Mouse (Mus musculus): ENCODE results near the gene Bex1.
A peak's percentile ranks its signal among the peaks of the same experiment; 100 is the strongest.
"Not testable (repeated sequence)": the region's sequence is repeated elsewhere in the genome, so short reads cannot be mapped to it uniquely, and the experiment has no call there.

The Bex1 gene

DNA sequence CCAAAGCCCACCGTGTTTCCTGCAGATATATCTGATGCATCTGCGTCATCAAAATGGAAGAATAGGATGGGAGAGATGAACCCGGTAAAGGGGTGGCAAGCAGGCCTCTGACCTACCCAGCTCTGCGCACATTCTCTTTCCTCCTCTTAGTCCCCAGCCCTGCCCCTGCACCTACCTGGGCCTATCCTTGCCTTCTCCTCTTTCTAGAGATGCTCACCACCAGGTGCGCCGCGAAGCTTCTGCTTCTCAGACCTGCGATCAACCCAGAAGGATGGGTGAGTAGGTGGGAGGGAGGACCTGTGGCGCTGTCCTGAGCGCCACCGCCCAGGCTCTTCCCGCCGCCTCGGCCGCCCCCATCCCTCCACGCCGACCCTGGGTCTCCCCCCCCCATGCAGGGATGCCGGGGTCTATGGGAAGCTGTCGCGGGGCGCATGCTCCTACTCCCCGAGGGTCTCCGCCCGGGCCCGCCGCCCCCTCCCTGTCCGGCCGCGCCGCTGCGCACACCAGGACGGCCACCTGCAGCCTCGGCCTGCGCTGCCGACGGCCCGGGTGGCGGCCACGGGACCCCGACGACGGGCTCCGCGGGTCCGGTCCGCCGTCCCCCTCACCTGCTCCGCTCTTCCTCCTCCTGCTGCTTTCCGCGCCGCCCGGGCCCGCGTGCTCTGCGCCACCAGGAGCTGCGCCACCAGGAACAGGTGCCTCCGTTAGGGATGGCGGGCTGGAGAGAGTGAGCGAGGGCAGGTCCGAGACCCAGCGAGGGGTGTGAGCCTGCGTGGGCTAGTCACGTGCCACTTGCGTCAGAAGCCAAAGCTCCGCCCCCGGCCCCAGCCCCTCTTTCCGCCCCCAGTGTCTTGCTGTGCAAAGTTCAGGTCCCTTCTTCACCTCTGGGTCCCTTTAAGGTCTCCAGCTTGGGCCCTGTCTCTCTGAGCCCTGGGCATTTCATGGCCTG, at the start of gene Bex1, which contains the start of gene Tceal7:
Gene Bex1, minus strand, starts transcription at position 785 of the 949 bp plus-strand sequence.
Gene Tceal7, plus strand, starts transcription at position 51 of the 949 bp plus-strand sequence.
- DNase-seq (ENCODE audit: low read depth), result not testable (repeated sequence)

DNA sequence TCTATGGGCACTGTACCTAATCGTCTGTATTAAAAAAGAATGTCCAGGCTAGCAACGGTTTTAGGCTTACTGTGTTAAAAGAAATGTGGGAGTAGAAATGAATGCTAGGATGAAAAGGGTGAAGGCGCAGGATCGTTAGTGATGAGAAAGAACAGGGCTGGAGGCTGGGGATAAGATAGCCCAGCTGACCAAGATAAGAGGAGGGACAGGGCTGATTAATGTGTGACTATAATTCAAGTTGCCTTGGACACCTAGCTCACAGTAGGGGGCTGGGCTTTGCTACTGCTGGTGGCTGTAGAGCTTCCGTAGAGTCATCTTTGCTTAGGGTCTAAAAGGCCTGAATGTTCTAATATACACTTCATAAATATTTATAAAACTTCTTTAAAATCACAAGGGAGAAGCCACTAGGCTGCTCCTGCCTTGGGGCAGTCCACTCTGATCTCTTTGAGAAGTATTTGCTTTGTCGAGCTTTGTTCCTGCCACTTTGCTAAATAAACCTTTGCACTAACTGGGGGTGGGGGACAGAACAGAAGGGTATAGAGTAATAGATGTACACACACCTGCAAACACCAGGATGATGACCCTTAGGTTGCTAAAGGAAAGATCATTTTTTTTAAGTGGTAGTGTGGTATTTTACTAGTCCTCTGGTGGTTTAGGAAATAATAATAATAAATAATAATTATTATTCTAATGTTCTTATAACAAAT, 36.9 kb upstream of the Bex1 start:
- no peak for DNase-seq (ENCODE audit: low read depth)

DNA sequence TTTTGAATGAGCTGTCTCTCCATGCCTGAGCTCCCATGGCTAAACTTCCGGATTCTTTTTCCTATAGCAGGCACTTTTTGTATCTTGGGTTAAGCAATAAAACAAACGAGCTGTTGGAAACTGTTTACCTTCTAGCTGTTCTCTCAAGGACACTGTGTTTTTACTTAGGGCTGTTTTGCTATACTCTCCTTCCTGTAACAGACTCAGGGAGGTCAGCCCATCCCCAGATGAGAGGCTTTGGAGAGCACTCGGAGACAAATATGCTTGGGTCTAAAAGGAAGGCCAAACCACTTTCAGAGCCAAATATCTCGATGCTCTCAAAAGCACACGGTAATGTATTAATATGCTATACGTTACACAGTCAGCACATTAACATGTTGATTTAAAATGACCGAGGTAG, 34.4 kb upstream of the Bex1 start:
- no peak for DNase-seq (ENCODE audit: low read depth)

DNA sequence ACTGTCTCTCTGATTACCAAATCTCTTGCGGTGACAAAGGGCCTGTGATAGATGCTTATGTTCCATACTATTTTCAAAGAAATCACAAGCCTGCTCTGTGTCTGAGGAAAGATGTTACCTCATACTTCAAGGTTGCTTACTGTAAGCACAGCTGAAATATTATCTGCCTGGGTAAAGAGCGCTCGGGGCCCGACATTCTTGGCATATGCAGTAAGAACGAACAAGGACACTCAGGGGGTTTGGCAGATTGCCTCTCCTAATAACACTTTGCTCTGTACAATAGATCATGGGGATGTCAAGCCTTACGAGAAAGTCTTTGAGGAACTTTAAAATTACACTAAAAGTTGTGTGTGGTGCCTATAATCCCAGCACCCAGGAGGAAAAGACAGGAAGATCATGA, 33.5 kb upstream of the Bex1 start:
- DNase-seq (ENCODE audit: low read depth), result no peak

DNA sequence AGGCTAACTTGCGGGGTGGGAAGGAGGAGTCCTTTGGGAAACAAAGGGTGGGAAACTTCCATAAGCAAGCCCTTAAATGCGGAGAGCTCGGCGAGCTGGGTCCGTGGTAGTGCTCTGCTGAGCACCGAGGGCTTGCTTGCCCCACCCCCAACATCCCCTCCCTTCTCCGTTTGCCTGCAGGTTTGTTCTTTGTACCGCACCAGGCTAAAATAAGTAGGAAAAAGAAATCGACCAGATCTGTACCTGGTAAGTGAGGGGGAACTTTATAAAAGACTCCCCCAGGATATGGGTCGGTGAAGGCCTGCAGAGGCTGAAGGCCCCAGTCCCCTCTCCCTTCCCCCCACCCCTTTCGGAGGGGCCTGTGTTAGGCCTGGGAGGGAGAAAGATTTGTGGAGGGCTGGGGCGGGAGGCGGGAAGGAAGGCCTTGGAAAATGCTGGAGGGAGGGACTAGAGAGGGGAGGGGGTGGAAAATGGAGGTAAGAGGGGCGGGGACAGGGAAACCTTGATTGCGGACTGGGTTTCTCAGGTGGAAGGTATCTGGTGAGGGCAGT, 30.3 kb upstream of the Bex1 start:
- peak; percentile 3 for DNase-seq (ENCODE audit: low read depth)

DNA sequence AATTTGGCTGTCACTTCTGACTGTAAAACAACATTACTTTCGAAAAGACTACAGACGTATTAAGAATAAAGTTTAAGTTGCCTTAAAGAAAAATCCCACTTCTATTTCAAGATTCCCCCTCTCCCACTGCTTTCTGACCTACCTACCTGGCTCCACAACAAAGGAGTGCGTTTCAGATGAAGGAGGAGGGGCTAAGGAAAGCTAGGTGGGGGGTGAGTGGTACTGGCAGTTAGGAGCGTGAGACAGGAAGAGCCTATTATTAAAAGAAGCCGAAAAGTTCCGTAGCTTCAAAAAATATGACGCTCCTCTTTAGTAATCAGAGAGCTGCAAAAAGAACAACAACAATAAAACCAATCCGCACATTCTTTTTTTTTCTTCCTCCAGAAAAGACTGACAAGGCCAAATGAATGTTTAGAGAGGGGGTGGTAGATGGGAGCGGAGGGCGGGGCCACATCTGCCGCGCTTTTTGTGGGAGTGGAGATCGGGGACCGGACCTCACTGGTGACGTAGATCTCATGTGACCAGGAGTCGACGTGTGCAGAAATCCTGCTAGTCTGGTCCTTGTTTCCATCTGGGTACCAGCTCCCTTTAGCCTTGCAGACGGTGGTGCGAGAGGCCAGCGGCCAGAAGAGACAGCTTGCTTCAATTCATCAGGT, 29.4 kb upstream of the Bex1 start, which contains the start of gene Tceal9:
Gene Tceal9, plus strand, starts transcription at position 506 of the 656 bp plus-strand sequence.
- DNase-seq (ENCODE audit: low read depth), result peak; percentile 83

DNA sequence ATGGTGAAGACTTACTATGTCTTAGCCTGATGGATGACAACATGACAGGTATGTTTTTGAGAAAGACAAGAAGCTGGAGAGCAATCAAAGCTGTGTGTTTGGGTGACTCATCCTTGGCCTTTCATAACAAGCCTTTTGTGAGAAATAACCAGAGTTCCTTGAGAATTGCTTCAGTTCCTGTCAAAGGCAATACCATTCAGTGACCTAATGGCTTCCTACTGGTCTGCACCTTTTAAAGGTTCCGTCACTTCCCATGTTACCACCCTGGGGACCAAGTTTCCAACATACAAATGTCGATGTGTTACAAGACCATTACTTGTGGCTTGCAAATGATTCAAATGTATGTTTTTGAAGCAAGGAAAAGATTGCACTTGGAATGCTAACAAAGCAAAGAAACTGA, 27.9 kb upstream of the Bex1 start:
- DNase-seq (ENCODE audit: low read depth), result peak; percentile 50

DNA sequence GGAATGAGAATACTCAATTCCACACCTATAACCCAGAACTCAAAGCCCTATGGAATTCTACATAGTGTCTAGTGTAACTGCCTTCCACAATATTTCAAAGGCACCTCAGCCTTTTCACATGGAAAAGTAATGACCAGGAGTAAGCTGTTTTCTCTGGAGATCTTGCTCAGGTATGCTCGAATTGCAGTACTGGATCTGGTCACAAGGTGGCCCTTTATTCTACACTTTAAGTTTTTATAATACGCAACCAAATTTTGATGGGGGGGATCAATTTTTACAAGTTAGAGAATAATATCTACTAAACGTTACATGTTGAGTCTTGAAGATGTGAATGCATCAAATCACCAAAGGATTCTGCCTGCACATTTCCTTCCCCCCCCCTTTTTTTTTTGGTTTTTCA, 22.8 kb upstream of the Bex1 start:
- peak; percentile 10 for DNase-seq (ENCODE audit: low read depth)

DNA sequence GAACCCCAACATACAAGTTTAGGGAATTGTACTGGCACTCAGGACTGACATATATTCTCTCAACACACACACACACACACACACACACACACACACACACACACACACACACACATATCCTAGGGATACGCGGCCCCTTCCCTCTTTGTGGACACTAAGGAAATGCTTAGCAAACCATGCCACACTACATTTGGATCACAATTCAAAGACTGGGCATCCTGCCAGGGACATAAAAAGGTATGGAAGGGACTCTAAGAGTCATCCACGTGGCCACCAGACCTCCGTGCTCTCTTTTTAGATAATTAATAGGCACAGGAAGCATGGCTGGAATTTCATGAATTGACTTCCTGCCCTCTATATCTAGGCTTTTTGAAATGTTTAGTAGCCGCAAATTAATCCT, 12.5 kb upstream of the Bex1 start:
- DNase-seq (ENCODE audit: low read depth), result no peak

DNA sequence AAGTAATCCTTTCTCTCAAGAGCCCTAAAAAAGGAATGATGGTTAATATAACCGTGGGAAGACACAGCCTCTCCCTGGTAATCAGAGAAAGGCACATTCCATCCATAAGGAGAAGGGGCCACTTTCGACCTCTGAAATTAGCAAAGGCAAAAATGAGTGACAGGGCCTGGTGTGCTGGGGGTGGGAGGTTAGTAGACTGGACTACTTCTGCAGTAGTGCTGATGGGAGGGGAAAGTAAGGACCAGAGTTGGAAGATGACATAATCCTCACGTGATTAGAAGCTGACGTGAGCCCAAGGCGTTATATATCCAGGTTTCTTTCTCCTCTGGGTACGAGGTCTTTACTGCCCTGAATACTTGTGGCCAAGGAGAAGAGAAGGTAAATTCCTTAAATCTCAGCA, 8.4 kb upstream of the Bex1 start:
- no peak for DNase-seq (ENCODE audit: low read depth)

DNA sequence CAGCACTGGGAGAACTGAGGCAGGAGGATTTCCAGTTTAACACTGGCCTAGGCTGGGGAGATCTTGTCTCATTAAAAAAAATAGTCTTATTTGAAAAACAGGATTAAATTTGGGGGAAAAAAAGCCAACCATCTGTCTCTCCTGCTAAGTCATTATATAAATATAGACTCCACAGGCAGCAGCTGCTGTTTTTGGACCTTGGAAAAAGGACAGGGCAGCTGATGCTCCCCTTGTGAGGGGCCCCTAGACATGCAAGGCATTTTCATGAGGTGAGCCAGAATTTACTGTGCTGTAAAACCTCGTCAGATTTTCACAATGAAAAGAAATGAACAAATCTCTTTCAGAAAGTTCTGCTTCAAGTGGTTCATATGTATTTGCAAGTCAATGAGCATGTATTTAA, 990 bp upstream of the Bex1 start:
- no peak for DNase-seq (ENCODE audit: low read depth)

DNA sequence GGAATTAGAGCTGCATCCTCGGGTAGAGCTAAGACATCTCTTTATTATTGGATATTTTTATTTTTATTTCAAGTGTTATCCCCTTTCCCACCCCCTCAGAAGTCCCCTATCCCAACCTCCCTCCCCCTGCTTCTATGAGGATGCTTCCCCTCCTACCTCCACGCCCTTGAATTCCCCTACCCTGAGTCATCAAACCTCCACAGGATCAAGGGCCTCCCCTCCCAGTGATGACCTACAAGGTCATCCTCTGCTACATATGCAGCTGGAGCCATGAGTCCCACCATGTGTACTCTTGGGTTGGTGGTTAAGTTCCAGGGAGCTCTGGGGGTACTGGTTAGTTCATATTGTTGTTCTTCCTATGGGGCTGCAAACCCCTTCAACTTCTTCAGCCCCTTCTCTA, 1.9 kb downstream of the Bex1 start:
- DNase-seq (ENCODE audit: low read depth), result no peak

DNA sequence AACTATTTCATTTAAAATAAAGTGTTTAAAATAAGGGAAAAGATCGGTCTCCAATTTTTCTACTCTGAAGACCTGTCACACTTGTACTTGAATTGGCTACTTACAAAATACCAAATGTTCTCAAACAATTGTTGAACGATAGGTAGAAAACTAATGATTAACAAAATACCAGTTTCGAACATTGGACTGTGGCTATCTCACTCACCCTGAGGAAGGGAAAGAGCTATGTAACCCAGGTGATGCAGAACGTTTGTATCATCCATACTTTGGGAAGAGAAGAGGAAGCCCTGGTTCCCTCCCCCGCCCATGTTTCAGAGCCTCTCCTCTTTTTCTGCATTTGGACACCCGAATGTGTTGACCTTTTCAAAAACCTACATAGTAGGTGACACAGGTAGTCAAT, 10.9 kb downstream of the Bex1 start:
- DNase-seq (ENCODE audit: low read depth), result no peak

DNA sequence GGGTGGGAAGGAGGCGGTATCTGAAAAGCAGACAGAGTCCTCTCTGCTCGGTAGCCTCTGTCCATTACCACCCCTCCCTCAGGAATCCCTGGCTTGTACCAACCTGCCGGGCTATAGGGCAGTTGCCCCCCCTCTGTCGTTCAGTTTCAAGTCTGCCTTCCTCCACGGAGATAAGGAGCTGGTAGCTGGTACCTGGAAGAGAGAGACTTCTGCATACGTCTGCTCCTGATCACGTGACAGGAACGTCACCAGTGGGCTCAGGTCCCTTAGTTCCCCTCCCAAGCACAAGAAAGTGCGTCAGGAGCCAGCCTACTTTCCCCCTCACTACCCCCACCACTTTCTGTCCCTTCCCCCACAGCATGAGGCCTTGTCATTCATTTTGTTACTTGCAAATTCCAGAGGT, 11.6 kb downstream of the Bex1 start, which contains the start of gene Tceal5:
Gene Tceal5, minus strand, starts transcription at position 213 of the 403 bp plus-strand sequence.
- no peak for DNase-seq (ENCODE audit: low read depth)

DNA sequence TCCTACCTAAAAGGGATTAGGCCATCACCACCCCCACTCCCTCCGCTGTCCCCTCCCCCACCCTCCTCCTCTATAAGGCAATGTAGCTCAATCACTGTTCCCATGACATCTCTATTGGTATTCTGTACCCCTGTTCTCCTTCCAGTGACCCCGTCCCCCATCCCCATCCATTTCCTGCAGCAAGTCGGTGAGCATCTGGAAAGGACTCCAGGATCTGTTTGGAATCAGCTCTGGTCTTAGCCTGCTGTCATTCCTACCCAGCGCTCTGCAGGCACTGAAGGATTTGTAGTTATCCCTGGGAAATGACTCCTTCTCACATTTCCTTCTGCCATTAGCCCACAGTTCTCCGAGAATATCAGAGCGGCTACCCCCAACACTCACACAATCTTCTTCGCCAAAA, 12.1 kb downstream of the Bex1 start:
- no peak for DNase-seq (ENCODE audit: low read depth)

DNA sequence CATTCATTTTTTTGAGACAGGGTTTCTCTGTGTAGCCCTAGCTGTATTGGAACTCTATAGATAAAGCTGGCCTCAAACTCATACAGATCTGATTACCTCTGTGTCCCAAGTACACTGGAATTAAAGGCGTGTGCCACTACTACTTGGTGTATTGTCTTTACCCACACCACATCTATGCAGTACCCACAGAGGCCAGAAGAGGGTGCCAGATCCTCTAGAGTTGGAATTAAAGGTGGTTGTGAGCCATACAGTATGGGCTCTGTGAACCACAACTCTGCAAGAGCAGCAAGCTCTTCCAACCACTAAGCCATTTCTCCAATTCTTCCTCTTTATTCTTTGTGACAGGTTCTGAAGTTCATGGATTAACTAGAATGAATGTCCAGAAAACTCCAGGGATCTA, 18.4 kb downstream of the Bex1 start:
- peak; percentile 15 for DNase-seq (ENCODE audit: low read depth)

DNA sequence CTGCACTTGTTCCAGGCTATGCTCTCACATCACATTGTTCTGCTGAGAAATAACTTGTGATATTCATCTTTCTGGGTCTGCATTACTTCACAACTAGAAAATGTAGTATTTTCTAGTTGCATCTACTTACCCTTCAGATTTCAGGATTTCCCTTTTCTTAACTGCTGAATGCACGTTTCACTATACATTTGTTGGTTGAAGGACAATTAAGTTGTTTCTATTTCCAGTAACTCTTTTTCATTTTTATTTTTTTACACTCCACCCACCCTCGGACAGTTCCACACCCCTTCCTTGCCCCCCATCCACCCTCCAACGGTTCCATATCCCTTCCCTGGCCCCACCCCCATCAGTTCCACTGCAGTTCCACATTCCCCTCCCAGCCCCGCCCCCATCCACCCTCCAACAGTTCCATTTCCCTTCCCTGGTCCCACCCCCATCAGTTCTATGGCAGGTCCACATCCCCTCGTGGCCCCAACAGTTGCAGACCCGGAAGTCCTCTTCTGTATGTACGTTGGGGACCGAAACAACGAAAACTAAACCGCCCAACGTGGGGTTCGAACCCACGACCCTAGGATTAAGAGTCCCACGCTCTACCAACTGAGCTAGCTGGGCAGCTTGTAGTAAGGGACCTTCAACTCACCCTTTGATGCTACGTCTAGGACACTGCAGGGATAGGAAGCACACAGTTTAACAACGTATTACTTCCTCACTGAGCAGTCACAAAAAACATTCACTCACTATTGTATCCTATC, 19.9 kb downstream of the Bex1 start:
- peak; percentile 1 for DNase-seq (ENCODE audit: low read depth)

DNA sequence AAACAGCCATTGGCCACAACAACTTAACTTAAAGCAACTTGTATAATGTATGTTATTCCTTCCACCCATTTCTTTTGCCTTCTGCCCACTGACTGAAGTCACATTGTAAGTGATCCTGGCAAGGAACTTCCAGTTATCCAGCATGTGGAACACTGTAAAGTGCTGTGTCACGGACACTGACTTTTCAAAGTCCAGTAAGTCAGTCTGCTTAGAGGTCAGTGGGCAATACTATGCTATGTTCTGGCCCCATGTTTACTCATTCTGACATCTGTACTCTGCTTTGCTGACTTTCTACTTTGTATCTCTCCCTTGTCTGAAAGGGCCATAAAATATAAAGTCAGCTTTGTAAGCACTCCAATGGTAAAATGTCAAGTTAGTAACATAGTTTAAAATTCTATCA, 32.2 kb downstream of the Bex1 start:
- no peak for DNase-seq (ENCODE audit: low read depth)

DNA sequence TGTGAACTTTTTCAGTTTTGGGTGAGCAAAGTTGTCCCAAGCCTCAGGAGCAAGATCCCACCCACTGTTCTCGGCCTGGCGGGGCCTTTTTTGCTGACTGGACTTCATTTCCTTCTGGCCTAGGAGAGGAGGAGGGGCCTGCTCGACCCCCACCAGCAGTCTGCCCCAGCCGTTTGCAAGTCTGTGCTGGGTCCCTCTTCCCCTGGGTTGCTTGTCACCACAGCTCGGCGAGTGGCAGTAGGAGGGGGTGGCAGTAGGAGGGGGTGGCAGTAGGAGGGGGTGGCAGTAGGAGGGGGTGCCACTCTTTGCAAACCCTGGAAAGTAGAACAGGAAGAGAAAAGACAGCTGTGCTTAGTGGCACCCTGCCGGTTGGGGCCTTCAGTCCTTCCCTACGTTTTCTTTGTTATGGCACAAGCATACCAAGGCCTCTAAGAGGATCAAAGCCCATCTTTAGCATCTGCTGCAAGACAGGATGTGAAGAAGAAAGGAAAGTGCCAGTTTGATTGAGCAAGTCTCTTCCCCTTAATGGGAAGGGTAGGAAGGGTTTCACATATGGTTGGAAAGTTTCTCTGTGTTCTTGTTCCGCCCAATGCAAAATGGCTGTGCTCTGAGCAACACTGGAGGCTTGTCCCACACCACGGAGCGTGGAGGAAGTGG, 34.3 kb downstream of the Bex1 start:
- no peak for DNase-seq (ENCODE audit: low read depth)

DNA sequence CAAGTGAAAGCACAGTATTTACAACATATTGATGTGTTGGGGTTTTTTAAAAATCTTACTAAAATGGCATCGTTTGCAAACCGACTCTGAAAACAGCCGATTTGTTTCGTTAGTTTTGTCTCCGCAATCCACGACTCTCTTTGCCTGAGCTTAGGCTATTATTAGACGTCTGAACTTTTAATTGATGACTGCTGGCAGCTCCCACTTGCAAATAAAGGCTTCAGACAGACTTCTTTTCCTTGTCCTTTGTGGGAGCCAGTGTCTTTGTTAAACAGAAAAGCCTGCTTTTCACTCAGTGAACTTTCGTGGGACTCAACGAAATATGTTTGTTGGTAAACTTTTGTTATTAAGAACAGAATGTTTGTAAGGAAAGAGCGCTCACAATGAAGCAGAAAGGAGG, 42.5 kb downstream of the Bex1 start:
- DNase-seq (ENCODE audit: low read depth), result no peak

DNA sequence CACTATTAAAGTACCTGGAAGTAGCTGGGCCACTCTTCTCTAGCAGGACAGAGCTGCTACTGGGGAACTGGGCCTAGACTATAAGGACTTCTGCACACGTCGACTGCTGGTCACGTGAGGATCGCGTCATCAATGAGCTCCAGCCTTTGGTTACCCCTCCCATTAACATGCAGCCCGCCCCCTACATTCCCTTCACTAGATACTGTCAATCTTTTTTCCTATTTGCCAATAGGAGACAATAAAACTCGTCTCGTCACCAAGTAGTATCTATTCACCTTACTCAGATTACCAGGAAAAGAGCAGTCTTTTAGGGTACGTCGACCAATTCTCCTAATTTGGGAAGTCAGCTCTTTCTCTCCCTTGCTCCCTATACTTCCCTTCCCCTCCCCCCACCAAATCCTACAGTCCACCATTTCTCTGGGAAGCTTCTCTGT, 43.2 kb downstream of the Bex1 start, which contains the start of gene Tceal8:
Gene Tceal8, minus strand, starts transcription at position 225 of the 434 bp plus-strand sequence.
- no peak for DNase-seq (ENCODE audit: low read depth)
